Mouse (Mus musculus) hindbrain, embryonic 11.5 days (tissue): ENCODE data around the gene Slc39a13. TPM values are rescaled to one million over a fixed set of nuclear protein-coding genes. Genes with fewer than 3 reads are reported as not detected.

Experiments
- ATAC-seq: fragments of 200-750 bp; cut with Nextera tagmentation; 2 replicates; pipeline ENCODE4 v1.8.0; 2017; ENCODE audit warnings: mild to moderate bottlenecking, moderate TSS enrichment, moderate library complexity; ENCODE audit not compliant: low FRiP score
- DNase-seq: peaks from one replicate; pipeline ENCODE4 v3.0.0-alpha.2; 2015; ENCODE audit warnings: low spot score
- H3K27ac ChIP-seq: fragments of 300-500 bp; sonication (generic); 2 replicates; pipeline ENCODE4 v1.5.1; 2014; ENCODE audit warnings: mild to moderate bottlenecking, low read depth, low read length
- H3K27me3 ChIP-seq: fragments of 300-500 bp; sonication (generic); 2 replicates; pipeline ENCODE4 v1.6.1; 2014; ENCODE audit warnings: mild to moderate bottlenecking, low read length, moderate library complexity, mixed read lengths; ENCODE audit not compliant: control insufficient read depth, insufficient read depth
- H3K36me3 ChIP-seq: fragments of 300-500 bp; sonication (generic); 2 replicates; pipeline ENCODE4 v1.6.1; 2014; ENCODE audit warnings: mild to moderate bottlenecking, low read length, moderate library complexity, mixed read lengths; ENCODE audit not compliant: control insufficient read depth, insufficient read depth
- H3K4me1 ChIP-seq: fragments of 300-500 bp; sonication (generic); replicated peaks from 2 replicates; pipeline ENCODE4 v1.6.1; 2014; ENCODE audit warnings: low read length, mixed read lengths; ENCODE audit not compliant: control insufficient read depth, insufficient read depth
- H3K4me2 ChIP-seq: fragments of 300-500 bp; sonication (generic); replicated peaks from 2 replicates; pipeline ENCODE4 v1.6.1; 2014; ENCODE audit warnings: mild to moderate bottlenecking, low read depth, low read length
- H3K4me3 ChIP-seq: fragments of 300-500 bp; sonication (generic); 2 replicates; pipeline ENCODE4 v1.5.1; 2014; ENCODE audit warnings: low read depth, low read length
- H3K9ac ChIP-seq: fragments of 300-500 bp; sonication (generic); 2 replicates; pipeline ENCODE4 v1.6.1; 2014; ENCODE audit warnings: low read depth, low read length
- H3K9me3 ChIP-seq: fragments of 300-500 bp; sonication (generic); 2 replicates; pipeline ENCODE4 v1.6.1; 2016; ENCODE audit warnings: low read length; ENCODE audit not compliant: control insufficient read depth
- WGBS: fragments of 180-500 bp; shearing (Covaris S2); extraction: QIAGEN DNeasy Blood & Tissue Kit; methylation state at CpG from one replicate; pipeline ENCODE4 v1.1.7; 2014; 5-methylcytosine and 5-hydroxymethylcytosine counted together
- polyA plus RNA-seq: library from polyadenylated mRNA; unstranded; fragments of >200 nt; fragmentation: Nextera tagmentation; extraction: Ambion mirVana; gene quantifications from 2 replicates; pipeline ENCODE4 v1.2.1, GENCODE M21; 2014

The Slc39a13 gene
- polyA plus RNA-seq, 1 experiment from 2014 or later = 17.9 TPM

- WGBS = 88% methylated on average over 14 of the region's 14 CpGs
- Histone ChIP-seq H3K9me3 (no peaks in the 10 kb centered on the region), H3K4me2 (no peak overlapping the region), H3K27ac (no peak overlapping the region), H3K4me1 (no peaks in the 10 kb centered on the region), H3K36me3 (no peaks in the 10 kb centered on the region), H3K4me3 (no peak overlapping the region), H3K9ac (no peak overlapping the region), H3K27me3 (no peaks in the 10 kb centered on the region)
- ATAC-seq (no peak), DNase-seq (no peak)
Observed at GRCm38 (mm10) chr2:91085494-91086391, 15.5 kb upstream of the Slc39a13 start.

- Histone ChIP-seq H3K36me3 (no peaks in the 10 kb centered on the region), H3K9ac (no peak overlapping the region), H3K4me3 (no peak overlapping the region), H3K4me2 (no peak overlapping the region), H3K27ac (no peak overlapping the region), H3K4me1 (no peaks in the 10 kb centered on the region), H3K9me3 (no peaks in the 10 kb centered on the region), H3K27me3 (no peaks in the 10 kb centered on the region)
- WGBS = 84% methylated on average over 15 of the region's 15 CpGs
- DNase-seq (no peak), ATAC-seq (no peak)
Observed at GRCm38 (mm10) chr2:91084179-91084820, 14.1 kb upstream of the Slc39a13 start.

- no peak for ATAC-seq
- WGBS = 38% methylated on average over 1 of the region's 1 CpGs
- H3K27me3 ChIP-seq = no peaks in the 10 kb centered on the region
- no peaks in the 10 kb centered on the region for H3K36me3 ChIP-seq
- H3K4me3 ChIP-seq = no peak overlapping the region
- H3K9ac ChIP-seq = no peak overlapping the region
- H3K9me3 ChIP-seq = no peaks in the 10 kb centered on the region
- 0 out of 2 replicates have a peak, but pooled peaks cover 2% of the 10 kb centered on the region for H3K4me1 ChIP-seq
- H3K4me2 ChIP-seq = no peak overlapping the region
- no peak for DNase-seq
- H3K27ac ChIP-seq = no peak overlapping the region
Observed at GRCm38 (mm10) chr2:91083366-91083940, 13.2 kb upstream of the Slc39a13 start.

- Histone ChIP-seq H3K27ac (no peak overlapping the region), H3K9me3 (no peaks in the 10 kb centered on the region), H3K36me3 (no peaks in the 10 kb centered on the region), H3K4me2 (no peak overlapping the region), H3K27me3 (no peaks in the 10 kb centered on the region), H3K9ac (no peak overlapping the region), H3K4me3 (no peak overlapping the region), H3K4me1 (0 out of 2 replicates have a peak, but pooled peaks cover 2% of the 10 kb centered on the region)
- 78% methylated on average over 11 of the region's 11 CpGs for WGBS
- ATAC-seq = no peak
- no peak for DNase-seq
Observed at GRCm38 (mm10) chr2:91082844-91083243, 12.6 kb upstream of the Slc39a13 start.

- Histone ChIP-seq H3K4me3 (no peak within 1 kb of the TSS), H3K9me3 (no peaks in the 10 kb centered on the region), H3K27ac (no peak within 1 kb of the TSS), H3K4me2 (no peak within 1 kb of the TSS), H3K36me3 (no peaks in the 10 kb centered on the region), H3K4me1 (0 out of 2 replicates have a peak, but pooled peaks cover 2% of the 10 kb centered on the region), H3K9ac (no peak within 1 kb of the TSS), H3K27me3 (no peaks in the 10 kb centered on the region)
- no peak for ATAC-seq
- DNase-seq = no peak
- WGBS = 81% methylated on average over 13 of the region's 13 CpGs
Observed at GRCm38 (mm10) chr2:91081775-91082695, 11.8 kb upstream of the Slc39a13 start, which contains the start of gene Spi1. TSS of gene Spi1 (plus strand) at chr2:91082390.

- H3K4me3 ChIP-seq = no peak overlapping the region
- H3K9ac ChIP-seq = no peak overlapping the region
- ATAC-seq (no peak), DNase-seq (no peak)
- no peaks in the 10 kb centered on the region for H3K9me3 ChIP-seq
- H3K36me3 ChIP-seq = no peaks in the 10 kb centered on the region
- no peak overlapping the region for H3K27ac ChIP-seq
- H3K4me1 ChIP-seq = 0 out of 2 replicates have a peak, but pooled peaks cover 2% of the 10 kb centered on the region
- H3K4me2 ChIP-seq = no peak overlapping the region
- 82% methylated on average over 8 of the region's 8 CpGs for WGBS
- H3K27me3 ChIP-seq = no peaks in the 10 kb centered on the region
Observed at GRCm38 (mm10) chr2:91080784-91081513, 10.7 kb upstream of the Slc39a13 start.

GRCm38 (mm10) chr2:91079026-91079384, 8.8 kb upstream of the Slc39a13 start:
- H3K4me2 ChIP-seq = peak overlapping the region; percentile 88
- no peaks in the 10 kb centered on the region for H3K27me3 ChIP-seq
- no peak overlapping the region for H3K27ac ChIP-seq
- 0 out of 2 replicates have a peak, but pooled peaks cover 2% of the 10 kb centered on the region for H3K4me1 ChIP-seq
- H3K9me3 ChIP-seq = no peaks in the 10 kb centered on the region
- peak overlapping the region; percentile 41 for H3K4me3 ChIP-seq
- H3K36me3 ChIP-seq = no peaks in the 10 kb centered on the region
- ATAC-seq (no peak), DNase-seq (no peak)
- 24% methylated on average over 5 of the region's 5 CpGs for WGBS
- H3K9ac ChIP-seq = peak overlapping the region; percentile 63
